Mouse (Mus musculus) olfactory bulb, adult 2 months (tissue): Measurements from ENCODE around the gene Olfr1346.

Experiments used
- CTCF ChIP-seq: fragments of 200-500 bp; IDR thresholded peaks from 2 replicates; pipeline ENCODE4 v1.5.1; 2012; ENCODE audit warnings: low read depth, mild to moderate bottlenecking, low read length, moderate library complexity; ENCODE audit not compliant: insufficient read depth
- POLR2A ChIP-seq: fragments of 200-500 bp; IDR thresholded peaks from 2 replicates; pipeline ENCODE4 v1.6.1; 2012; ENCODE audit warnings: mild to moderate bottlenecking, low read depth, low read length, moderate library complexity; ENCODE audit not compliant: insufficient read depth

GRCm38 (mm10) chr7:6441173-6441572, 25.7 kb upstream of the Olfr1346 start:
- TF ChIP-seq POLR2A (no peak), CTCF (no peak)
